Mouse (Mus musculus) left cerebral cortex, postnatal 25 days (tissue): ENCODE measurements around the gene Dcn. TPM values are rescaled to one million over a fixed set of nuclear protein-coding genes. Genes with fewer than 3 reads are reported as not detected.

Experiments used
- DNase-seq, 2 experiments: peaks; one replicate each; pipeline ENCODE4 v3.0.0; 2022; ENCODE audit warnings: low spot score in 2 of 2, mixed read lengths in 1 of 2
- intact Hi-C: fragments of 180-260 bp; cut with DNase I; formaldehyde crosslinking; loops from one replicate; pipeline ENCODE4 v1.15.1; 2025
- total RNA-seq, 2 experiments: library from RNA; stranded (reverse); gene quantifications; 2 replicates each; pipeline ENCODE4 v1.2.3; 2021

Gene Dcn
- total RNA-seq, 2 experiments from 2014 or later, result 15.9 to 27.7 TPM

DNA sequence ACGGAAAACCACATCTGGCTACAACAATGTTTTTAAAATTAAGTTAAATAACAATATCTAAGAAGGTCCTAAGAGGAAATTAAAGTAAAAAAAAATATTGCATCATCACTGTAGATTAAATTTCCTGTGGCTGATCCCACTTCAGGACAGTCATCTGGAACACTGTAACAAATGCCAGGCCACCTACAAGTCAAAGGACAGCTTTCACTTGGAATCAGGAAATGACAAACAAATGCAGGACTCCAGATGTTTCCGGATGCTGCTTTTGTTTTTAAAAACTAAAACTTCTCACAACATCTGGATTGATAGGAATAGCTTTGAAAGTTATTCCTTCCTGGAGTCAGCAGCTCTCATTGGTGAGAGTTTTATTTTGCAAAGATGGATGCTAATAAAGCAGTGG lies 57.5 kb downstream of the Dcn start:
- no peak for DNase-seq
- intact Hi-C loops, result no loop called here

DNA sequence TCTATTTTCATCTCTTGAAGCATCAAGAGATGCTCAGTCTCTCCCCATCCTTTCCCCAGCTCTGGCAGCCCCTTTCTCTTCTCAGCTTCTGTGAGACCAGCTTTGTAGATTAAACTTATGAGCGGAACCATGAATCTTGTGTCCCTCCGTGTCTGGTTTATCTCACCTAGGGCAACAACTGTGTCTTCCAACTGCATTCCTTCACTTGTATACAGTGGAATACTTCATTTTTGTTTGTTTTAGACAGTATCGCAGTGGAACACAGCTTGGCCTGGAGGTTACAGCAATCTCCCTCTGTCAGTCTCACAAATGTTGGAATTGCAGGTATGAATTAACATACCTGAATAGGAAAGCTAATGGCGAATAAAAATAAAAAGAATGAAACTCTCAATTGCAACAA lies 58.8 kb downstream of the Dcn start:
- DNase-seq, result no peak
- intact Hi-C loops, result no loop called here

DNA sequence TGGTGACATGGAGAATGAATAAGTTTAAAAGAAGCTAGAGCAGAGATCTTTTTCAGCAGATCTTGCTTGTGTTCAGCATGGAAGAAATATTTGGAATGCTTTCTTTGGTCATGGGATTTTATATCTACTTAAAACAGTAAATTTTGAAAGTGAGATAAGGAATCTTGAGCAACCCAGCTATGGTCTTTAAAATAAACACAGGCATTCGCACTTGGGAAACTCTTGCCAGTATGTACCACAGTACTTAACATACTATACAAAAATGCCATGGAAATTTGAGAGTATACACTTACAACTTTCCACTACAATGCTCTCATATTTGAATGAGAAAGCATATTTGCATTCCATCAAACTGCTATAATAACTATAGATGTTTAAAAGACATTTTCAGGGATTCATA lies 68.3 kb downstream of the Dcn start:
- no peak for DNase-seq
- intact Hi-C loops, result no loop called here

DNA sequence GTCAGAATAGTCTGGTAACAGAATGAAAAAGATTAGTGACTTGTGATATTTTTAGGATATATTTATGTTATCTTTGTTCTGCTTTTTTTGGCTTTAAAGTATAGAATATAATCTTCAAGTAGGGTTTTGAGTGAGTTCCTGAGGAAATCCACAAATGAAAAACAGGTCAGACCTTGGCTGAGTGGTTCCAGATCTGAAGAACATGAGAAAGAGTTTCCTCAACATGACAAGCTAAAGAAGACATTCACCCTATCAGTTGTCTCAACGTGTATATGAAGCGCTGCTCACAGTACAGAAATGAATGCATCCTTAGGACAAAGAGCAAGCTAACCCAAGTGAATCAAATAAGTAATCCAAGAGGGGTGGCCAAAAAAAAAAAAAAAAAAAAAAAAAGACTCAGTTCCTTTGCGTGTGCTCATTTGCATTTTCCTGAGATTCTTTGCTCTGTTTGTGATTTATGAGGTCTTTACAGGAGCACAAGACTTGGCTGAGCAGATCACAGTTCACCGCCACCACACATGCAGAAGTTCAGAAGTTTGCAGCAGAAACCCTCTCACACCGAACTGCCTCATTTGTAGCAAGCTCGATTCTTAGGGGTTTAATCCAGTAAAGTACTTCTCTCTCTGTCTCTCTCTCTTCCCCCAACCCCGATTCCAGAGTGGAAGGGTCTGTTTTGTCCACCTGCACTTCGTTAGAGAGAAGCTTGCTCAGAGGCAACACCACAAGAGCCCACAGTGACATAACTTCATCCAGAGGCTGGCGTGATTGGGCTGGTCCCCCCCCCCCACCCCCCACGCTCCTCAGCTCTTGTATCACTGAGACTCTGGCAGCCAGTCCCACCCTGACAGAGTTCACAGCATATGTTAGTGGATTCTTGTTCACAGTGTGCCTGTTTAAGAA lies 85.8 kb downstream of the Dcn start, which contains the start of gene Lum:
TSS of gene Lum (plus strand) at position 172 of the 900 bp plus-strand sequence.
- intact Hi-C loops, result no loop called here
- no peak for DNase-seq

DNA sequence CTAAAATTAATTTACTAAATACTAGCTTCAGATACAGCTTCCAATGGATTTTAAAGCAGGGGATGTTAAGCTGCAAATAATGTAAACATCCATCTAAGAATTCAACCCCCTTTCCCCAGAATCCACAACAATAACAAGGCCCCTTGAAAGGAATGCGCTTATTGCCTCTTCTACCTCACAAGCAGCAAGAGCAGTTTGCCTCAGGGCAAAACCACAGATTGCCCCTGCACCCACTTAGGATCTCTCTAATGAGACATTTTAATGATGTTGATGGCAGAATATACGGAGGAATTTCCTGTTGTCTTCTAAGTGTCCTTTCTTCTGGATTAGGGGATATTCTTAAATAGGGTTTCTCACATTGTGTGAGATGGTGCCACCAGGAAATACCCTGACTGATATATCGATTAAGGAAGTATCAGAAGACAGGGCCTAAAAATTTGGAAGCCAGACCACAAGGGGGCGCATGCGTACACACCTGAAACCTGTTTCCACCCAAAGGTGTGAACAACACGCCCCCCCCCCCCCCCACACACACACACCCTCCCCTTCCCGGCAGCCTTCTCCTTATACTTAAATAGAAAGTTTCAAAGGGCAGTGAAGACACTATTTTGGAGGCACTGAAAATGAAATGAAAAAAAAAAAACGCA lies 88.2 kb downstream of the Dcn start:
- intact Hi-C loops, result no loop called here
- DNase-seq, result no peak

Other genes starting within 250 kb of the Dcn start
- 1 to 10 TPM; 1.9 to 2.7 TPM for gene Lum, start 85.5 kb downstream of the Dcn start, total RNA-seq
- not detected for gene Kera, start 127.3 kb downstream of the Dcn start, total RNA-seq
- gene Epyc, start 164.5 kb downstream of the Dcn start, total RNA-seq, result under 1 TPM in 1 of 2 experiments, not detected in 1; 0.25 TPM
- not detected for gene Ccer1, start 213.4 kb downstream of the Dcn start, total RNA-seq
- gene C030005K15Rik, start 247.1 kb downstream of the Dcn start, total RNA-seq, result under 1 TPM in 1 of 2 experiments, not detected in 1; 0.37 TPM